Mouse (Mus musculus) testis, adult 2 months (tissue): ENCODE data around the gene Kank4.

Experiments
- CTCF ChIP-seq: fragments of 200-500 bp; IDR thresholded peaks from 2 replicates; pipeline ENCODE4 v1.5.1; 2012; ENCODE audit warnings: low read depth, mild to moderate bottlenecking, inconsistent platforms, low read length, moderate library complexity; ENCODE audit not compliant: control insufficient read depth, insufficient read depth, insufficient replicate concordance
- POLR2A ChIP-seq: fragments of 200-500 bp; IDR thresholded peaks from 2 replicates; pipeline ENCODE4 v1.6.1; 2012; ENCODE audit warnings: low read depth, mild to moderate bottlenecking, inconsistent platforms, low read length, moderate library complexity; ENCODE audit not compliant: control insufficient read depth

DNA sequence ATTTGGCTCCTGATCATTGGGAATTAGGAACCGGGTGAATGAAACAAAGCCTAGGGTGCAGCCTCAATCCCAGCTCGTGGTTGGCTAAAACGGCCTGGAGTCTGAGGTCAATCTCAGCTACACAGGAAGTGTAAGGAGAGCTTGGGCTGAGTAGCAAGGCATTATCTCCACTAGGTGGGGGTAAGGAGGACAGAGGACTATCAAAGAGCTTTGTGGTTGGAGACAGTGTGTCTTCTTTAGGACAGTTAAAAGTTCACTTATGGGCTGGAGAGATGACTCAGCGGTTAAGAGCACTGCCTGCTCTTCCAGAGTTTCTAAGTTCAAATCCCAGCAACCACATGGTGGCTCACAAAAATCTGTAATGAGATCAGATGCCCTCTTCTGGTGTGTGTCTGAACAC, 91.9 kb downstream of the Kank4 start:
- no peak for TF ChIP-seq CTCF
- TF ChIP-seq POLR2A, result no peak
